Mouse (Mus musculus) embryonic fibroblast, embryonic 13.5 days (primary cell): Measurements from ENCODE around the gene Gm28038.

ENCODE experiments used
- CTCF ChIP-seq: IDR thresholded peaks from 2 replicates; pipeline ENCODE4 v1.5.1; 2011; ENCODE audit warnings: mild to moderate bottlenecking, control low read depth, low read length, moderate library complexity, borderline replicate concordance; ENCODE audit not compliant: insufficient read depth
- POLR2A ChIP-seq: IDR thresholded peaks from 2 replicates; pipeline ENCODE4 v1.6.1; 2011; ENCODE audit warnings: low read depth, mild to moderate bottlenecking, control low read depth, low read length, moderate library complexity

DNA sequence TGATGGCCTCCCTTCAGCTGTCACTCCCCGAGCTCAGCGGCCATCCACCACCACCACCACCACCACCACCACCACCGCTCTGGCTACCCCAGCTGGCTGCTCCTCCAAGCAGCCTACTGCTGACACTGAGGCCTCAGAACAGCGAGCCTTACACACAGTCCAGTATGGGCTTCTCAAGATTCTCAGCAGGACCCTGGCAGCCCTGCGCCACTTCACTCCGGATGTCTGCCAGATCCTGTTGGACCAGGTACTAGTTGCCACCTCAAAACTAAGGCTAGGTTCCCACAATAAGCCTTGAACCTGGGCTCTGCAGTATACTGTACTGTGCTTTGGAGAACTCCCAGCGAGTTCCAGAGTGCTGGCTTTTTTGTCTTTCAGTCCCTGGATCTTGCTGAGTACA, 61.7 kb downstream of the Gm28038 start:
- TF ChIP-seq CTCF (no peak), POLR2A (no peak)
